Mouse (Mus musculus) common myeloid progenitor, adult 5-6 weeks (primary cell): ENCODE measurements around the gene Esam. TPM values are rescaled to one million over a fixed set of nuclear protein-coding genes. Genes with fewer than 3 reads are reported as not detected.

ENCODE experiments used
- ATAC-seq: replicated peaks from 2 replicates; pipeline ENCODE4 v1.8.0; 2016; ENCODE audit warnings: low read depth, mild to moderate bottlenecking, moderate TSS enrichment, inconsistent platforms; ENCODE audit not compliant: poor library complexity, severe bottlenecking
- total RNA-seq: library from RNA; stranded (forward); fragments of 200-1000, 187-1606 nt; gene quantifications from 2 replicates; pipeline ENCODE4 v1.2.3, GENCODE M21; 2017

The Esam gene
- total RNA-seq, 1 experiment from 2014 or later = 2.5 TPM

GRCm38 (mm10) chr9:37530031-37530887 is 2.4 kb downstream of the Esam start:
- ATAC-seq = peak; percentile 71

GRCm38 (mm10) chr9:37530888-37531705 is 3.2 kb downstream of the Esam start:
- peak; percentile 53 for ATAC-seq

GRCm38 (mm10) chr9:37536851-37537250 is 9.0 kb downstream of the Esam start:
- no peak for ATAC-seq

- no peak for ATAC-seq
Measured at GRCm38 (mm10) chr9:37537658-37538250, 9.9 kb downstream of the Esam start.

GRCm38 (mm10) chr9:37539170-37540025 is 11.5 kb downstream of the Esam start, which contains the start of gene Vsig2:
Gene Vsig2 (plus strand): TSS chr9:37539255.
- no peak for ATAC-seq

- no peak for ATAC-seq
Measured at GRCm38 (mm10) chr9:37540226-37540625, 12.3 kb downstream of the Esam start.

GRCm38 (mm10) chr9:37540701-37541575 is 13.1 kb downstream of the Esam start:
- no peak for ATAC-seq

GRCm38 (mm10) chr9:37541851-37542642 is 14.2 kb downstream of the Esam start:
- ATAC-seq = no peak

GRCm38 (mm10) chr9:37543869-37544440 is 16.1 kb downstream of the Esam start:
- no peak for ATAC-seq

- ATAC-seq = peak; percentile 74
Measured at GRCm38 (mm10) chr9:37544447-37545165, 16.7 kb downstream of the Esam start.

GRCm38 (mm10) chr9:37545166-37545610 is 17.3 kb downstream of the Esam start:
- no peak for ATAC-seq

GRCm38 (mm10) chr9:37545847-37546452 is 18.1 kb downstream of the Esam start:
- ATAC-seq = no peak

- ATAC-seq = no peak
Measured at GRCm38 (mm10) chr9:37546889-37547288, 19.0 kb downstream of the Esam start.

- no peak for ATAC-seq
Measured at GRCm38 (mm10) chr9:37550435-37550834, 22.6 kb downstream of the Esam start.

- peak; percentile 33 for ATAC-seq
Measured at GRCm38 (mm10) chr9:37551751-37552531, 24.1 kb downstream of the Esam start.
